Mouse (Mus musculus) heart, postnatal 0 days (tissue): ENCODE results near the gene Podn.

Experiments
- CTCF ChIP-seq: IDR thresholded peaks from 2 replicates; pipeline ENCODE4 v1.5.1; 2016; ENCODE audit warnings: antibody characterized with exemption, control low read depth, low read depth
- EP300 ChIP-seq: IDR thresholded peaks from 2 replicates; pipeline ENCODE4 v1.6.1; 2016; ENCODE audit warnings: antibody characterized with exemption, low read depth

- no peak; the same call in 1 of the 2 replicates for TF ChIP-seq CTCF
- TF ChIP-seq EP300 = 0 out of 2 replicates have a peak, but pooled peaks have one; percentile 23
Observed at GRCm38 (mm10) chr4:108071235-108071901, 24.9 kb downstream of the Podn start.
